Comparison of ENCODE assay signal across 19 mouse cellular contexts in genomic region chr3:62103101-62103500, GRCm38 (mm10).
DNase-seq lines count a peak whose midpoint lies in the region; ATAC-seq lines count a peak whose summit lies in the region.
"Had no signal": no experiment of that assay in that cellular context is flagged by ENCODE, and none has a peak within 500 bp of the region (broad histone marks: within the 10 kb centered on the region; RNA-seq: fewer than 3 reads in every experiment).

No protein-coding gene starts in this region.

- H3K36me3 ChIP-seq in kidney, embryonic 15.5 days: no peaks in the 10 kb centered on the region
- no peaks in the 10 kb centered on the region for H3K36me3 ChIP-seq in hindbrain, embryonic 14.5 days (replicated peaks; ENCODE audit: control insufficient read depth, insufficient read depth)
- H3K36me3 ChIP-seq: embryonic facial prominence, embryonic 12.5 days; forebrain, embryonic 15.5 days; heart, embryonic 13.5 days; limb, embryonic 12.5 days; liver, embryonic 13.5 days; lung, embryonic 15.5 days; midbrain, embryonic 12.5 days had no signal

- H3K4me1 ChIP-seq in kidney, embryonic 15.5 days: no peaks in the 10 kb centered on the region
- no peaks in the 10 kb centered on the region for H3K4me1 ChIP-seq in hindbrain, embryonic 14.5 days (replicated peaks; ENCODE audit: control insufficient read depth, insufficient read depth, low read length)
- H3K4me1 ChIP-seq: embryonic facial prominence, embryonic 12.5 days; forebrain, embryonic 15.5 days; heart, embryonic 13.5 days; limb, embryonic 12.5 days; liver, embryonic 13.5 days; lung, embryonic 15.5 days; midbrain, embryonic 12.5 days had no signal

- H3K4me2 ChIP-seq in kidney, embryonic 15.5 days: no peak overlapping the region
- no peak overlapping the region for H3K4me2 ChIP-seq in hindbrain, embryonic 14.5 days (replicated peaks)
- H3K4me2 ChIP-seq: embryonic facial prominence, embryonic 12.5 days; forebrain, embryonic 15.5 days; heart, embryonic 13.5 days; limb, embryonic 12.5 days; liver, embryonic 13.5 days; lung, embryonic 15.5 days; midbrain, embryonic 12.5 days had no signal

- peak; percentile 1 to 3 for DNase-seq in adrenal gland, postnatal 36 days
- DNase-seq in adrenal gland, adult 8-10 months: no peak
- peak; percentile 40 for DNase-seq in kidney, adult 11 months
- DNase-seq in kidney, adult 18-20 months: no peak
- peak; percentile 49 to 62 for DNase-seq in kidney, postnatal 4 days
- DNase-seq in hindbrain, embryonic 14.5 days (ENCODE audit: low spot score): no peak
- DNase-seq: cerebellum, adult 9-10 months; gastrocnemius, postnatal 25 days; liver, embryonic 13.5 days; thymus, postnatal 14 days had no signal

- H3K27ac ChIP-seq in kidney, embryonic 15.5 days: no peak overlapping the region
- H3K27ac ChIP-seq in hindbrain, embryonic 14.5 days: no peak overlapping the region
- H3K27ac ChIP-seq: embryonic facial prominence, embryonic 12.5 days; forebrain, embryonic 15.5 days; heart, embryonic 13.5 days; limb, embryonic 12.5 days; liver, embryonic 13.5 days; lung, embryonic 15.5 days; midbrain, embryonic 12.5 days had no signal

- H3K9me3 ChIP-seq in kidney, embryonic 15.5 days (replicated peaks): no peaks in the 10 kb centered on the region
- no peaks in the 10 kb centered on the region for H3K9me3 ChIP-seq in hindbrain, embryonic 14.5 days (ENCODE audit: control insufficient read depth, low read length)
- H3K9me3 ChIP-seq: embryonic facial prominence, embryonic 12.5 days; forebrain, embryonic 15.5 days; heart, embryonic 13.5 days; limb, embryonic 12.5 days; liver, embryonic 13.5 days; lung, embryonic 15.5 days; midbrain, embryonic 12.5 days had no signal

- peak; percentile 81 for ATAC-seq in kidney, embryonic 15.5 days (replicated peaks; ENCODE audit: low FRiP score)
- no peak for ATAC-seq in granulocyte monocyte progenitor cell, adult 5-6 weeks (replicated peaks; ENCODE audit: poor library complexity, severe bottlenecking)
- no peak for ATAC-seq in hindbrain, embryonic 14.5 days (ENCODE audit: low FRiP score)
- ATAC-seq: forebrain, embryonic 15.5 days had no signal

- H3K4me3 ChIP-seq in kidney, embryonic 15.5 days (replicated peaks): no peak overlapping the region
- no peak overlapping the region for H3K4me3 ChIP-seq in hindbrain, embryonic 14.5 days (replicated peaks; ENCODE audit: low read length)
- H3K4me3 ChIP-seq: embryonic facial prominence, embryonic 12.5 days; erythroblast, embryonic 14.5 days; forebrain, embryonic 15.5 days; heart, embryonic 13.5 days; limb, embryonic 12.5 days; liver, embryonic 13.5 days; lung, embryonic 15.5 days; midbrain, embryonic 12.5 days had no signal

- no peaks in the 10 kb centered on the region for H3K27me3 ChIP-seq in kidney, embryonic 15.5 days
- H3K27me3 ChIP-seq in hindbrain, embryonic 14.5 days (ENCODE audit: control insufficient read depth, insufficient read depth, low read length): no peaks in the 10 kb centered on the region
- H3K27me3 ChIP-seq: embryonic facial prominence, embryonic 12.5 days; forebrain, embryonic 15.5 days; heart, embryonic 13.5 days; limb, embryonic 12.5 days; liver, embryonic 13.5 days; lung, embryonic 15.5 days; midbrain, embryonic 12.5 days had no signal

- H3K9ac ChIP-seq in kidney, embryonic 15.5 days: no peak overlapping the region
- H3K9ac ChIP-seq in hindbrain, embryonic 14.5 days: no peak overlapping the region
- H3K9ac ChIP-seq: embryonic facial prominence, embryonic 12.5 days; forebrain, embryonic 15.5 days; heart, embryonic 13.5 days; limb, embryonic 12.5 days; liver, embryonic 13.5 days; lung, embryonic 15.5 days; midbrain, embryonic 12.5 days had no signal

- WGBS in kidney, embryonic 15.5 days: 25% methylated on average over 5 of the region's 5 CpGs
- 72% methylated on average over 5 of the region's 5 CpGs for WGBS in hindbrain, embryonic 14.5 days

Comparison
In these comparisons a context has a peak if more than half of its experiments do, and no peak if none do; other contexts are left out.
1. DNase-seq: peak in adrenal gland, postnatal 36 days (2 of 2), kidney, adult 11 months (single experiment) and kidney, postnatal 4 days (2 of 2); none in adrenal gland, adult 8-10 months (single experiment), kidney, adult 18-20 months (single experiment) and hindbrain, embryonic 14.5 days (single experiment).